Mouse (Mus musculus): ENCODE results near the gene Ly6g5b.

DNA sequence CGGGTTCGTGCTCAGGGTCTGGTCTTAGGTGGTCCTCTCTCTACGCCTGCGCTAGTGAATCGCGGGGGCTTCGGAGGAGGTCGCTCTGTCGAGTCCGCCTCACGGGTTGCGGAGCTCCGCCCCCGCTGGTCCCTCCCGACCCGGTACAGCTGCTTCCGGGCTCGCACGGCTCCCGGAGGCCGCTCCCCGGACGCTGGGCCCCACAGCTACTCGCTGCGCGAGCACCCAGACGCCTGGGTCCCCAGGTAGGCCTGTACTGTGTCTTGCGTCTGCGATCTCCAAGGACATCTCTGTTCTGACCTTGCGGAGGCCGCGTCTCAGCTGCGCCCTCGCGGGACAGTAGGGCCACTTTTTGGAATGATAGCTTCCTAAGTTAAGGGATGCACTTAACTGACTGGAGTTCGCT is 11.0 kb upstream of the Ly6g5b start, which contains the start of gene D17H6S53E:
- TF ChIP-seq CTCF (IDR thresholded peaks at IDR 0.05; ENCODE audit: low read depth, low read length): no peak
- no peak for TF ChIP-seq POLR2A (IDR thresholded peaks at IDR 0.05; ENCODE audit: insufficient read depth, low read length)

Data from ES-Bruce4 (cell line).